Comparison of ENCODE assay signal across 25 mouse cellular contexts in genomic region chr14:22060787-22061186, GRCm38 (mm10). TPM values are rescaled to one million over a fixed set of nuclear protein-coding genes. Genes with fewer than 3 reads are reported as not detected.
DNase-seq lines count a peak whose midpoint lies in the region; ATAC-seq and TF ChIP-seq lines count a peak whose summit lies in the region.
"Had no signal": no experiment of that assay in that cellular context is flagged by ENCODE, and none has a peak within 500 bp of the region (broad histone marks: within the 10 kb centered on the region; RNA-seq: fewer than 3 reads in every experiment).

No protein-coding gene starts in this region.

- DNase-seq in kidney, adult 2 months = no peak
- DNase-seq in neural tube, embryonic 11.5 days (ENCODE audit: low spot score) = peak; percentile 38
- no peak for DNase-seq in neural tube, embryonic 10.5 days (ENCODE audit: extremely low spot score, low spot score)
- peak; percentile 24 for DNase-seq in midbrain, postnatal 0 days (ENCODE audit: low spot score)
- no peak for DNase-seq in cerebellum, adult 9-10 months
- DNase-seq in heart, postnatal 25 days (ENCODE audit: low spot score) = no peak
- DNase-seq: B cell, adult 2 months; cerebellum, adult 18-20 months; cerebellum, postnatal 25 days; embryo, embryonic 11 days; right cerebral cortex, adult 18-20 months; right cerebral cortex, postnatal 4 days; thymus, postnatal 14 days had no signal

- H3K36me3 ChIP-seq in kidney, embryonic 15.5 days = no peaks in the 10 kb centered on the region
- no peaks in the 10 kb centered on the region for H3K36me3 ChIP-seq in kidney, adult 2 months (ENCODE audit: control insufficient read depth, insufficient read depth, low read length)
- H3K36me3 ChIP-seq in neural tube, embryonic 11.5 days (ENCODE audit: control insufficient read depth, insufficient read depth, low read length) = no peaks in the 10 kb centered on the region
- no peaks in the 10 kb centered on the region for H3K36me3 ChIP-seq in midbrain, postnatal 0 days (ENCODE audit: insufficient read depth, low read length)
- H3K36me3 ChIP-seq: embryonic facial prominence, embryonic 13.5 days; forebrain, embryonic 12.5 days; G1E; heart, embryonic 15.5 days; intestine, embryonic 15.5 days had no signal

- WGBS in kidney, embryonic 15.5 days = 21% methylated on average over 7 of the region's 7 CpGs
- WGBS in kidney, adult 2 months = 71% methylated on average over 7 of the region's 7 CpGs
- 35% methylated on average over 7 of the region's 7 CpGs for WGBS in neural tube, embryonic 11.5 days
- 37% methylated on average over 7 of the region's 7 CpGs for WGBS in midbrain, postnatal 0 days

- TF ChIP-seq POLR2A in kidney, adult 2 months (IDR thresholded peaks at IDR 0.05; ENCODE audit: low read depth, low read length) = no peak

- intact Hi-C loops in heart, postnatal 25 days (cut with DNase I) = no loop called here

- peaks cover 25% of the 10 kb centered on the region for H3K4me1 ChIP-seq in kidney, embryonic 15.5 days
- H3K4me1 ChIP-seq in kidney, adult 2 months (ENCODE audit: control insufficient read depth, insufficient read depth, low read length) = no peaks in the 10 kb centered on the region
- H3K4me1 ChIP-seq in neural tube, embryonic 11.5 days (ENCODE audit: control insufficient read depth, insufficient read depth, low read length) = peaks cover 4% of the 10 kb centered on the region; the same call in 1 of the 2 replicates
- 0 out of 2 replicates have a peak, but pooled peaks cover 4% of the 10 kb centered on the region for H3K4me1 ChIP-seq in midbrain, postnatal 0 days (ENCODE audit: insufficient read depth, low read length)

- H3K9ac ChIP-seq in kidney, embryonic 15.5 days = no peak overlapping the region
- no peak overlapping the region for H3K9ac ChIP-seq in neural tube, embryonic 11.5 days (ENCODE audit: low read length)
- no peak overlapping the region for H3K9ac ChIP-seq in midbrain, postnatal 0 days (replicated peaks; ENCODE audit: low read length, poor library complexity, severe bottlenecking)
- H3K9ac ChIP-seq: embryonic facial prominence, embryonic 13.5 days; forebrain, embryonic 12.5 days; heart, embryonic 15.5 days; intestine, embryonic 15.5 days had no signal

- H3K27me3 ChIP-seq in kidney, embryonic 15.5 days = 0 out of 2 replicates have a peak, but pooled peaks cover 4% of the 10 kb centered on the region
- H3K27me3 ChIP-seq in kidney, adult 2 months (replicated peaks; ENCODE audit: control insufficient read depth, insufficient read depth, low read length) = no peaks in the 10 kb centered on the region
- no peaks in the 10 kb centered on the region for H3K27me3 ChIP-seq in neural tube, embryonic 11.5 days (ENCODE audit: control insufficient read depth, insufficient read depth, low read length)
- H3K27me3 ChIP-seq in midbrain, postnatal 0 days (ENCODE audit: insufficient read depth, low read length) = 0 out of 2 replicates have a peak, but pooled peaks cover 4% of the 10 kb centered on the region
- H3K27me3 ChIP-seq: CH12.LX; embryonic facial prominence, embryonic 13.5 days; heart, embryonic 15.5 days; intestine, embryonic 15.5 days had no signal

- no peak overlapping the region for H3K27ac ChIP-seq in kidney, embryonic 15.5 days
- no peak overlapping the region for H3K27ac ChIP-seq in kidney, adult 2 months (ENCODE audit: insufficient read depth, low read depth, low read length)
- 0 out of 2 replicates have a peak overlapping the region, but pooled peaks have one; percentile 39 for H3K27ac ChIP-seq in neural tube, embryonic 11.5 days (ENCODE audit: low read depth, low read length)
- H3K27ac ChIP-seq in midbrain, postnatal 0 days (ENCODE audit: low read depth, low read length) = no peak overlapping the region
- H3K27ac ChIP-seq: embryonic facial prominence, embryonic 13.5 days; forebrain, embryonic 12.5 days; heart, embryonic 15.5 days; intestine, embryonic 15.5 days; kidney, postnatal 0 days; macrophage had no signal

- no peak overlapping the region for H3K4me3 ChIP-seq in kidney, embryonic 15.5 days (replicated peaks)
- H3K4me3 ChIP-seq in kidney, adult 2 months (ENCODE audit: insufficient read depth, low read depth, low read length) = no peak overlapping the region
- H3K4me3 ChIP-seq in neural tube, embryonic 11.5 days (ENCODE audit: low read depth, low read length) = no peak overlapping the region
- H3K4me3 ChIP-seq in midbrain, postnatal 0 days (ENCODE audit: low read depth, low read length) = no peak overlapping the region
- H3K4me3 ChIP-seq: embryonic facial prominence, embryonic 13.5 days; erythroblast, embryonic 14.5 days; forebrain, embryonic 12.5 days; heart, embryonic 15.5 days; intestine, embryonic 15.5 days; myocyte had no signal

- H3K4me2 ChIP-seq in kidney, embryonic 15.5 days = no peak overlapping the region
- no peak overlapping the region for H3K4me2 ChIP-seq in neural tube, embryonic 11.5 days (ENCODE audit: low read depth)
- no peak overlapping the region for H3K4me2 ChIP-seq in midbrain, postnatal 0 days (ENCODE audit: low read depth, low read length, poor library complexity, severe bottlenecking)
- H3K4me2 ChIP-seq: embryonic facial prominence, embryonic 13.5 days; forebrain, embryonic 12.5 days; heart, embryonic 15.5 days; intestine, embryonic 15.5 days had no signal

- no peak for TF ChIP-seq CTCF in kidney, adult 2 months (conservative IDR thresholded peaks at IDR 0.05; ENCODE audit: insufficient read depth, insufficient read length, low read depth, low read length)
- no peak for TF ChIP-seq CTCF in midbrain, postnatal 0 days (IDR thresholded peaks at IDR 0.05)

- H3K9me3 ChIP-seq in kidney, embryonic 15.5 days (replicated peaks) = no peaks in the 10 kb centered on the region
- H3K9me3 ChIP-seq in neural tube, embryonic 11.5 days (ENCODE audit: control insufficient read depth, low read length) = no peaks in the 10 kb centered on the region
- no peaks in the 10 kb centered on the region for H3K9me3 ChIP-seq in midbrain, postnatal 0 days (ENCODE audit: low read length)
- H3K9me3 ChIP-seq: embryonic facial prominence, embryonic 13.5 days; forebrain, embryonic 12.5 days; G1E; heart, embryonic 15.5 days; intestine, embryonic 15.5 days had no signal

- 0 out of 2 replicates have a peak, but pooled peaks have one; percentile 29 for ATAC-seq in kidney, embryonic 15.5 days (replicated peaks; ENCODE audit: low FRiP score)
- ATAC-seq in neural tube, embryonic 11.5 days (ENCODE audit: insufficient read depth, low FRiP score, low TSS enrichment) = peak; percentile 60; the same call in 1 of the 2 replicates
- no peak for ATAC-seq in midbrain, postnatal 0 days (ENCODE audit: low FRiP score)
- ATAC-seq: intestine, embryonic 15.5 days; Patski had no signal

RNA-seq across cellular contexts. Expression of gene Lrmda, which starts 41.3 kb away (rescaled TPM):
- polyA plus RNA-seq in kidney, embryonic 15.5 days (2015; fragmentation: Nextera tagmentation; extraction: Ambion mirVana) = 0.90 and 1.1 TPM in 2 replicates
- polyA plus RNA-seq in kidney, adult 2 months (2012; rRNA removed) = 3.3 TPM in 2 replicates
- polyA plus RNA-seq in neural tube, embryonic 11.5 days (2014; fragmentation: Nextera tagmentation; extraction: Ambion mirVana) = 0.66 TPM in 1 of 2 replicates, not detected in the other
- total RNA-seq in midbrain, postnatal 0 days (2014; rRNA removed) = not detected in 2 replicates
- 0.34 and 0.35 TPM in 2 replicates for polyA plus RNA-seq in midbrain, postnatal 0 days (2015; fragmentation: Nextera tagmentation; extraction: Ambion mirVana)
- total RNA-seq in heart, postnatal 25 days (2021) = 1 to 10 TPM in 1 of 2 experiments, under 1 TPM in 1; 0.83 to 1.8 TPM
- total RNA-seq: G1E had no signal
- polyA plus RNA-seq: erythroblast, embryonic 14.5 days; G1E had no signal

Comparison
In these comparisons a context has a peak if more than half of its experiments do, and no peak if none do; other contexts are left out.
1. DNase-seq: peak in neural tube, embryonic 11.5 days (single experiment) and midbrain, postnatal 0 days (single experiment); none in kidney, adult 2 months (single experiment), neural tube, embryonic 10.5 days (single experiment), cerebellum, adult 9-10 months (single experiment) and heart, postnatal 25 days (single experiment).